Mouse (Mus musculus): Measurements from ENCODE around the gene Atp1b1. TPM values are rescaled to one million over a fixed set of nuclear protein-coding genes. Genes with fewer than 3 reads are reported as not detected.

Gene Atp1b1
- polyA plus RNA-seq, 1 experiment = 1,094 TPM

- no peak overlapping the region for H3K27ac ChIP-seq (ENCODE audit: insufficient read depth, low read depth, low read length)
- 65% methylated on average over 7 of the region's 7 CpGs for WGBS
- DNase-seq = no peak
- no peak overlapping the region for H3K4me3 ChIP-seq (ENCODE audit: insufficient read depth, low read depth, low read length)
- H3K4me1 ChIP-seq (ENCODE audit: control insufficient read depth, insufficient read depth, low read length) = peaks cover 3% of the 10 kb centered on the region; the same call in 1 of the 2 replicates
- H3K27me3 ChIP-seq (replicated peaks; ENCODE audit: control insufficient read depth, insufficient read depth, low read length) = no peaks in the 10 kb centered on the region
- no peaks in the 10 kb centered on the region for H3K36me3 ChIP-seq (ENCODE audit: control insufficient read depth, insufficient read depth, low read length)
- TF ChIP-seq POLR2A (IDR thresholded peaks at IDR 0.05; ENCODE audit: low read depth, low read length) = no peak
- TF ChIP-seq CTCF (conservative IDR thresholded peaks at IDR 0.05; ENCODE audit: insufficient read depth, insufficient read length, low read depth, low read length) = no peak
Measured at GRCm38 (mm10) chr1:164474778-164475511, 16.8 kb upstream of the Atp1b1 start.

- WGBS = 86% methylated on average over 6 of the region's 6 CpGs
- Histone ChIP-seq H3K4me3 (ENCODE audit: insufficient read depth, low read depth, low read length) (no peak overlapping the region), H3K27me3 (replicated peaks; ENCODE audit: control insufficient read depth, insufficient read depth, low read length) (no peaks in the 10 kb centered on the region), H3K36me3 (ENCODE audit: control insufficient read depth, insufficient read depth, low read length) (no peaks in the 10 kb centered on the region), H3K4me1 (ENCODE audit: control insufficient read depth, insufficient read depth, low read length) (peaks cover 3% of the 10 kb centered on the region; the same call in 1 of the 2 replicates), H3K27ac (ENCODE audit: insufficient read depth, low read depth, low read length) (no peak overlapping the region)
- TF ChIP-seq POLR2A (IDR thresholded peaks at IDR 0.05; ENCODE audit: low read depth, low read length) (no peak), CTCF (conservative IDR thresholded peaks at IDR 0.05; ENCODE audit: insufficient read depth, insufficient read length, low read depth, low read length) (no peak)
- no peak for DNase-seq
Measured at GRCm38 (mm10) chr1:164474310-164474709, 16.2 kb upstream of the Atp1b1 start.

- H3K4me3 ChIP-seq (ENCODE audit: insufficient read depth, low read depth, low read length) = no peak overlapping the region
- WGBS = 92% methylated on average over 7 of the region's 7 CpGs
- no peak for DNase-seq
- TF ChIP-seq CTCF (conservative IDR thresholded peaks at IDR 0.05; ENCODE audit: insufficient read depth, insufficient read length, low read depth, low read length) = no peak
- TF ChIP-seq POLR2A (IDR thresholded peaks at IDR 0.05; ENCODE audit: low read depth, low read length) = no peak
- H3K4me1 ChIP-seq (ENCODE audit: control insufficient read depth, insufficient read depth, low read length) = peaks cover 3% of the 10 kb centered on the region; the same call in 1 of the 2 replicates
- no peak overlapping the region for H3K27ac ChIP-seq (ENCODE audit: insufficient read depth, low read depth, low read length)
- no peaks in the 10 kb centered on the region for H3K36me3 ChIP-seq (ENCODE audit: control insufficient read depth, insufficient read depth, low read length)
- no peaks in the 10 kb centered on the region for H3K27me3 ChIP-seq (replicated peaks; ENCODE audit: control insufficient read depth, insufficient read depth, low read length)
Measured at GRCm38 (mm10) chr1:164473398-164473797, 15.2 kb upstream of the Atp1b1 start.

GRCm38 (mm10) chr1:164471632-164472031, 13.5 kb upstream of the Atp1b1 start:
- H3K4me3 ChIP-seq (ENCODE audit: insufficient read depth, low read depth, low read length) = no peak overlapping the region
- 0 out of 2 replicates have a peak overlapping the region, but pooled peaks have one; percentile 34 for H3K27ac ChIP-seq (ENCODE audit: insufficient read depth, low read depth, low read length)
- peak; percentile 86 for DNase-seq
- H3K36me3 ChIP-seq (ENCODE audit: control insufficient read depth, insufficient read depth, low read length) = no peaks in the 10 kb centered on the region
- H3K27me3 ChIP-seq (replicated peaks; ENCODE audit: control insufficient read depth, insufficient read depth, low read length) = no peaks in the 10 kb centered on the region
- H3K4me1 ChIP-seq (ENCODE audit: control insufficient read depth, insufficient read depth, low read length) = peaks cover 3% of the 10 kb centered on the region; the same call in 1 of the 2 replicates
- TF ChIP-seq POLR2A (IDR thresholded peaks at IDR 0.05; ENCODE audit: low read depth, low read length) (no peak), CTCF (conservative IDR thresholded peaks at IDR 0.05; ENCODE audit: insufficient read depth, insufficient read length, low read depth, low read length) (no peak)
- WGBS = 50% methylated on average over 5 of the region's 5 CpGs

GRCm38 (mm10) chr1:164470985-164471384, 12.8 kb upstream of the Atp1b1 start:
- Histone ChIP-seq H3K4me3 (ENCODE audit: insufficient read depth, low read depth, low read length) (no peak overlapping the region), H3K27ac (ENCODE audit: insufficient read depth, low read depth, low read length) (no peak overlapping the region), H3K36me3 (ENCODE audit: control insufficient read depth, insufficient read depth, low read length) (no peaks in the 10 kb centered on the region), H3K27me3 (replicated peaks; ENCODE audit: control insufficient read depth, insufficient read depth, low read length) (no peaks in the 10 kb centered on the region), H3K4me1 (ENCODE audit: control insufficient read depth, insufficient read depth, low read length) (peaks cover 3% of the 10 kb centered on the region; the same call in 1 of the 2 replicates)
- no peak for TF ChIP-seq CTCF (conservative IDR thresholded peaks at IDR 0.05; ENCODE audit: insufficient read depth, insufficient read length, low read depth, low read length)
- TF ChIP-seq POLR2A (IDR thresholded peaks at IDR 0.05; ENCODE audit: low read depth, low read length) = no peak
- peak; percentile 34 for DNase-seq
- WGBS = 37% methylated on average over 6 of the region's 6 CpGs

GRCm38 (mm10) chr1:164468329-164468728, 10.2 kb upstream of the Atp1b1 start:
- Histone ChIP-seq H3K36me3 (ENCODE audit: control insufficient read depth, insufficient read depth, low read length) (no peaks in the 10 kb centered on the region), H3K27me3 (replicated peaks; ENCODE audit: control insufficient read depth, insufficient read depth, low read length) (no peaks in the 10 kb centered on the region), H3K27ac (ENCODE audit: insufficient read depth, low read depth, low read length) (no peak overlapping the region), H3K4me3 (ENCODE audit: insufficient read depth, low read depth, low read length) (no peak overlapping the region), H3K4me1 (ENCODE audit: control insufficient read depth, insufficient read depth, low read length) (peaks cover 3% of the 10 kb centered on the region; the same call in 1 of the 2 replicates)
- no peak for DNase-seq
- TF ChIP-seq POLR2A (IDR thresholded peaks at IDR 0.05; ENCODE audit: low read depth, low read length) = no peak
- no peak for TF ChIP-seq CTCF (conservative IDR thresholded peaks at IDR 0.05; ENCODE audit: insufficient read depth, insufficient read length, low read depth, low read length)
- WGBS = 65% methylated on average over 8 of the region's 8 CpGs

GRCm38 (mm10) chr1:164467406-164467805, 9.3 kb upstream of the Atp1b1 start:
- no peak overlapping the region for H3K27ac ChIP-seq (ENCODE audit: insufficient read depth, low read depth, low read length)
- H3K27me3 ChIP-seq (replicated peaks; ENCODE audit: control insufficient read depth, insufficient read depth, low read length) = no peaks in the 10 kb centered on the region
- no peaks in the 10 kb centered on the region for H3K36me3 ChIP-seq (ENCODE audit: control insufficient read depth, insufficient read depth, low read length)
- DNase-seq = no peak
- no peak overlapping the region for H3K4me3 ChIP-seq (ENCODE audit: insufficient read depth, low read depth, low read length)
- TF ChIP-seq POLR2A (IDR thresholded peaks at IDR 0.05; ENCODE audit: low read depth, low read length) (no peak), CTCF (conservative IDR thresholded peaks at IDR 0.05; ENCODE audit: insufficient read depth, insufficient read length, low read depth, low read length) (no peak)
- whole genome bisulfite sequencing = 95% methylated on average over 10 of the region's 10 CpGs
- H3K4me1 ChIP-seq (ENCODE audit: control insufficient read depth, insufficient read depth, low read length) = peaks cover 3% of the 10 kb centered on the region; the same call in 1 of the 2 replicates

Measured in kidney, adult 2 months (tissue).